Mouse (Mus musculus) kidney, postnatal 14 days (tissue): ENCODE results near the gene Fgd3.

Experiments used
- DNase-seq: peaks from one replicate; pipeline ENCODE4 v3.0.0; 2022; ENCODE audit warnings: mixed read lengths

The Fgd3 gene

GRCm38 (mm10) chr13:49341012-49341830 lies 21.1 kb upstream of the Fgd3 start, which contains the start of gene Bicd2:
Gene Bicd2, plus strand, starts transcription at chr13:49341585.
- peak; percentile 97 for DNase-seq

GRCm38 (mm10) chr13:49338893-49339546 lies 18.9 kb upstream of the Fgd3 start:
- peak; percentile 67 for DNase-seq

- no peak for DNase-seq
Measured at GRCm38 (mm10) chr13:49335077-49335982, 15.2 kb upstream of the Fgd3 start.

GRCm38 (mm10) chr13:49333250-49333649 lies 13.1 kb upstream of the Fgd3 start:
- no peak for DNase-seq

- DNase-seq: no peak
Measured at GRCm38 (mm10) chr13:49328101-49328500, 8.0 kb upstream of the Fgd3 start.

- peak; percentile 69 for DNase-seq
Measured at GRCm38 (mm10) chr13:49326246-49327206, 6.4 kb upstream of the Fgd3 start.

- peak; percentile 48 for DNase-seq
Measured at GRCm38 (mm10) chr13:49324871-49325270, 4.8 kb upstream of the Fgd3 start.

GRCm38 (mm10) chr13:49322739-49323138 lies 2.6 kb upstream of the Fgd3 start:
- no peak for DNase-seq

- no peak for DNase-seq
Measured at GRCm38 (mm10) chr13:49322169-49322568, 2.1 kb upstream of the Fgd3 start.

- no peak for DNase-seq
Measured at GRCm38 (mm10) chr13:49321452-49321851, 1.3 kb upstream of the Fgd3 start.

- no peak for DNase-seq
Measured at GRCm38 (mm10) chr13:49320514-49320913, 403 bp upstream of the Fgd3 start.

GRCm38 (mm10) chr13:49317914-49318313 lies 2.2 kb downstream of the Fgd3 start:
- DNase-seq: no peak

GRCm38 (mm10) chr13:49317508-49317907 lies 2.6 kb downstream of the Fgd3 start:
- no peak for DNase-seq

GRCm38 (mm10) chr13:49316386-49317162 lies 3.5 kb downstream of the Fgd3 start:
- DNase-seq: no peak

GRCm38 (mm10) chr13:49311642-49312041 lies 8.5 kb downstream of the Fgd3 start:
- DNase-seq: no peak

GRCm38 (mm10) chr13:49309501-49309900 lies 10.6 kb downstream of the Fgd3 start:
- no peak for DNase-seq

GRCm38 (mm10) chr13:49308861-49309403 lies 11.2 kb downstream of the Fgd3 start:
- DNase-seq: no peak

GRCm38 (mm10) chr13:49308206-49308605 lies 11.9 kb downstream of the Fgd3 start:
- DNase-seq: no peak

- DNase-seq: peak; percentile 30
Measured at GRCm38 (mm10) chr13:49307311-49307969, 12.7 kb downstream of the Fgd3 start.

- DNase-seq: no peak
Measured at GRCm38 (mm10) chr13:49306771-49307310, 13.3 kb downstream of the Fgd3 start.
